Mouse (Mus musculus) forebrain, embryonic 11.5 days (tissue): ENCODE measurements around the gene Dag1. TPM values are rescaled to one million over a fixed set of nuclear protein-coding genes. Genes with fewer than 3 reads are reported as not detected.
A peak's percentile ranks its signal among the peaks of the same experiment; 100 is the strongest.
"Not testable (repeated sequence)": the region's sequence is repeated elsewhere in the genome, so short reads cannot be mapped to it uniquely, and the experiment has no call there.

Experiments used
- ATAC-seq: fragments of 200-750 bp; cut with Nextera tagmentation; replicated peaks from 2 replicates; pipeline ENCODE4 v1.8.0; 2017; ENCODE audit warnings: moderate TSS enrichment; ENCODE audit not compliant: low FRiP score
- DNase-seq: peaks from one replicate; pipeline ENCODE4 v3.0.0-alpha.2; 2017; ENCODE audit warnings: low spot score
- H3K27ac ChIP-seq: fragments of 300-500 bp; sonication (generic); 2 replicates; pipeline ENCODE4 v1.5.1; 2014; ENCODE audit warnings: low read depth, low read length
- H3K27me3 ChIP-seq: fragments of 300-500 bp; sonication (generic); 2 replicates; pipeline ENCODE4 v1.6.1; 2014; ENCODE audit warnings: mild to moderate bottlenecking, low read length, mixed read lengths; ENCODE audit not compliant: control insufficient read depth, insufficient read depth
- H3K36me3 ChIP-seq: fragments of 300-500 bp; sonication (generic); 2 replicates; pipeline ENCODE4 v1.6.1; 2014; ENCODE audit warnings: mild to moderate bottlenecking, low read length, moderate library complexity, mixed read lengths; ENCODE audit not compliant: control insufficient read depth, insufficient read depth
- H3K4me1 ChIP-seq: fragments of 300-500 bp; sonication (generic); replicated peaks from 2 replicates; pipeline ENCODE4 v1.6.1; 2014; ENCODE audit warnings: low read length, mixed read lengths; ENCODE audit not compliant: control insufficient read depth, insufficient read depth
- H3K4me2 ChIP-seq: fragments of 300-500 bp; sonication (generic); 2 replicates; pipeline ENCODE4 v1.6.1; 2014; ENCODE audit warnings: low read depth, mild to moderate bottlenecking, low read length, moderate library complexity, mixed read lengths; ENCODE audit not compliant: severe bottlenecking
- H3K4me3 ChIP-seq: fragments of 300-500 bp; sonication (generic); 2 replicates; pipeline ENCODE4 v1.5.1; 2014; ENCODE audit warnings: low read depth, low read length
- H3K9ac ChIP-seq: fragments of 300-500 bp; sonication (generic); 2 replicates; pipeline ENCODE4 v1.6.1; 2014; ENCODE audit warnings: low read length
- H3K9me3 ChIP-seq: fragments of 300-500 bp; sonication (generic); 2 replicates; pipeline ENCODE4 v1.6.1; 2016; ENCODE audit warnings: low read length, mixed read lengths; ENCODE audit not compliant: control insufficient read depth
- WGBS: fragments of 180-500 bp; shearing (Covaris S2); extraction: QIAGEN DNeasy Blood & Tissue Kit; methylation state at CpG from one replicate; pipeline ENCODE4 v1.1.7; 2014; 5-methylcytosine and 5-hydroxymethylcytosine counted together
- polyA plus RNA-seq: library from polyadenylated mRNA; unstranded; fragments of >200 nt; fragmentation: Nextera tagmentation; extraction: Ambion mirVana; gene quantifications from 2 replicates; pipeline ENCODE4 v1.2.1, GENCODE M21; 2014

Dag1 gene
- polyA plus RNA-seq, 1 experiment from 2014 or later: 77.1 TPM

DNA sequence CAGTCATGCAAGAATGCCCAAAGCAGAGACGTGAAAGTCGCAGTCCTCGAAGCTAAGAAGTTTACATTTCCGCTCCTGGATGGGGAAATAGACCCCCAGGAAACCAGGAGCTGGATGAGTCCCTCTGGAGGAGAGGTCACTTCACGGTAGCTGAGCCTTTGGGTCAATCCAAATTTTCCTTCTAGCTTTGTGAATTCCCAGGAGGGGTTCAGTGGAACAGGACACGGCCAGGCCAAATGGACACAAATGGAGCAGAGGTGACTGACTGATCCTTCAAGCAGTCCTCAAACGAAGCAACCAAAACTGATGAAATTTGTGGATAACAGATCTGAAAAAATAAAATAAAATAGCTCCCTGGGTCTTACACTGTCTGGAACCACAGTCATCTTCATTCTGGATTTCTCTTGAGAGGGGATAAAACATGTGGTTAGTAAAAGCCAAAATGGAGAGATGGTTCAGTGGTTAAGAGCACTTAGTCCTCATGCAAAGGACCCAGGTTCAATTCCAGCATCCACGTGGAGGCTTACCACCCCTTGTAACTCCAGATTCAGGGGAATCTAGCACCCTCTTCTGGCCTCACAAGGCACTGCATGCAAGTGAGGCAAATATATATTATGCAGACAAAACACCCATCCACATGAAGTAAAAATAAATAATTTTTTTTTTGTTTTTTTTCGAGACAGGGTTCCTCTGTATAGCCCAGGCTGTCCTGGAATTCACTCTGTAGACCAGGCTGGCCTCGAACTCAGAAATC, 15.1 kb upstream of the Dag1 start:
- peak; percentile 57 for DNase-seq
- Histone ChIP-seq H3K27me3 (no peaks in the 10 kb centered on the region), H3K36me3 (no peaks in the 10 kb centered on the region), H3K9ac (no peak overlapping the region), H3K9me3 (no peaks in the 10 kb centered on the region), H3K27ac (no peak overlapping the region), H3K4me1 (no peaks in the 10 kb centered on the region), H3K4me3 (no peak overlapping the region), H3K4me2 (no peak overlapping the region)
- ATAC-seq: no peak
- WGBS: 69% methylated on average over 10 of the region's 10 CpGs

DNA sequence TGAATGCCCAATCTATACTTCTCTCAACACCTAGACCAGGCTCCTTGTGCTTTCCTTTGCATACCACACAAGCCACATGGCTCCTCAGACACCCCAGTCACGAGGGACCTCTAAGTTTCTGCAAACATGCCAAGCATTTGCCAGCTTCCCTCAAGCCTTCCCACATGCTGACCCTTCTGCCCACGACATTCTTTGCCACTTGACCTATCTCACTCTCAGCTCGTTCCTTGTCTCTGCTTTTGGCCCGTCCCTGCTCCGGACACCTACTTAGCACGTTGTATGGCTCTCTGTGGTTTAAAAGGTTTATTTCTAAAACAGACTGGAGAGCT, 11.5 kb upstream of the Dag1 start:
- Histone ChIP-seq H3K4me3 (no peak overlapping the region), H3K4me2 (no peak overlapping the region), H3K27me3 (no peaks in the 10 kb centered on the region), H3K36me3 (no peaks in the 10 kb centered on the region), H3K4me1 (no peaks in the 10 kb centered on the region), H3K27ac (no peak overlapping the region), H3K9me3 (no peaks in the 10 kb centered on the region), H3K9ac (no peak overlapping the region)
- no peak for DNase-seq
- ATAC-seq: no peak
- WGBS: 68% methylated on average over 6 of the region's 6 CpGs

DNA sequence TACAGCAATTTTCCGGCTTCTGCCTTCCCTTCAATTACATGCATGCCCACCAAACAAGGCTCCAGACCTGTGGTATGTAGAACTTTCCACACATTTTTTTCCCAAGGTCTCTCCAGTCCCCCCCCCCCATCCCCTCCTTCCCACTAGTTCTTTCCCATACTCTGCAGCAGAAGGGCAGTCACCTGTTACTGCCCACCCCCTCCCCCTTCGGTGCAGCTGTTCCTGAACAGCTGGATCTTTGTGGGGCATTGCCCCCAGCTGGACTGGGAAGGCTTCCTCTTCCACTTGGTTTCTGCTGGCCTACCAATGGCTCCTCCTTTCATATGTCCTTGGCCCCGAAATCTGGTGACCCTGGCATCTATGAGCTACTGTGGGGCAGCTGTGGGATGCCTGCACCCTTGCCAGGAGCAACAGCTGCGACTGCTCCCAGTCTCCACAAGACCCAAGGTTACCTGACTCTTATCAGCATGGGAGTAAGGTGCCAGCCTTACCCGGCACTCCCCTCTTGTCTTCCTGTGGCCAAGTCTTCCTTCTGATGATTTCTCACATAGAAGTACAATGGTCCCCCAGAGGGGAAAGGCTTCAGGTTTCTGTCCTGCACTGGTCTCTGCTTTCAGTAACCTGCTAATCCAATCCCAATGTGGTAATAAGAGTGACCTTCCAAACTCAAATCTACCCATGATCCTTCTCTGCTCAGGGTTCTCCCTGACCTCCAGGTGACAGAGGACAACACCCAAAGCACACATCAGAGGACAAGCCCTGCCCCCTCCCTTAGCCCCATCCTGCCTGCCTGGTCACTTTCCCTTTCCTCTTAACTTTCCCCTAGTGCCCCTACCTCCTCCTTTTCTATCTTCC, 10.9 kb upstream of the Dag1 start:
- Histone ChIP-seq H3K9me3 (no peaks in the 10 kb centered on the region), H3K27me3 (no peaks in the 10 kb centered on the region), H3K36me3 (no peaks in the 10 kb centered on the region), H3K9ac (no peak overlapping the region), H3K4me2 (no peak overlapping the region), H3K4me3 (no peak overlapping the region), H3K27ac (no peak overlapping the region), H3K4me1 (no peaks in the 10 kb centered on the region)
- ATAC-seq (no peak), DNase-seq (no peak)
- WGBS: 73% methylated on average over 5 of the region's 5 CpGs

DNA sequence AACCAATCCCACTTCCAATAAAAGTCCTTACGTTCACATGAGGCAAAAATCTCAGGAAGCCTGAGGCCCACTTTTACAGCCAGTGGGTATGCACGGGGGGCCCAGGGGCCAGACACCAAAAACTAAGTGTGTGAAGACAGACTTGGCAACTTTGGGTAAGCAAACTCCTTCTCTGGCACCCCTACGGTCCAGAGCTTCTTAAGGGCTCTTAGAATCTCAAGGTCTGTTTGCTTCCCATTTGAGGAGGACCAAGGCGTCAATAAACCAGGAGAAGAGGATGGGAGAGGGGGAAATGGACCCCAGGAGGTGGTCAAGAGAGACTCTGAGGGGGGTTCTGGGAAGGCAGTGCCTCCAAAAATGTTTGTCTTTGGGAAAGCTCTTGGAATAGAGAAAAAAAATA, 9.7 kb upstream of the Dag1 start:
- ATAC-seq (no peak), DNase-seq (no peak)
- no peaks in the 10 kb centered on the region for H3K4me1 ChIP-seq
- no peaks in the 10 kb centered on the region for H3K27me3 ChIP-seq
- H3K27ac ChIP-seq: no peak overlapping the region
- no peaks in the 10 kb centered on the region for H3K9me3 ChIP-seq
- H3K9ac ChIP-seq: no peak overlapping the region
- no peak overlapping the region for H3K4me2 ChIP-seq
- no peak overlapping the region for H3K4me3 ChIP-seq
- 64% methylated on average over 4 of the region's 4 CpGs for WGBS
- H3K36me3 ChIP-seq: no peaks in the 10 kb centered on the region

DNA sequence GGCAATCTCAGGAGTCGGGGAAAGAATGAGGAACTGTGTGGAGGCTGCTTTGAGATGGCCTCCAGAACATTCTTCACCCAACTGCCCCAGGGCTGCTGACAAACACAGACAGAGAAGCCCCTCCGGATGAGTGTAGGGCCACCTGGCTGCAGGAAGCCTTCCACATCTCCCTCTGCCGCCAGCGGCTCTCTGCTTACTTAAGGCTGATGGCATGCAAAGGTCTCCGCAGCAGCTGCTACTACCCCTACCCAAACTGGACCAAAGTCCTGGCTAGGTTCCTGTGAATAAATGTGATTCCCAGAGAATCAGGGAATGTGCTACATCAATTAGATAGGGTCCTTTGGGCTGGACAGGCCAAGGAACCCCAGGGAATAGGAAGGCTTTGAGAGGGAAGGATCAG, 8.9 kb upstream of the Dag1 start:
- H3K27me3 ChIP-seq: no peaks in the 10 kb centered on the region
- no peaks in the 10 kb centered on the region for H3K4me1 ChIP-seq
- no peak for DNase-seq
- H3K4me3 ChIP-seq: no peak overlapping the region
- no peaks in the 10 kb centered on the region for H3K9me3 ChIP-seq
- ATAC-seq: no peak
- H3K36me3 ChIP-seq: no peaks in the 10 kb centered on the region
- H3K4me2 ChIP-seq: no peak overlapping the region
- no peak overlapping the region for H3K9ac ChIP-seq
- H3K27ac ChIP-seq: no peak overlapping the region
- WGBS: 74% methylated on average over 5 of the region's 5 CpGs

DNA sequence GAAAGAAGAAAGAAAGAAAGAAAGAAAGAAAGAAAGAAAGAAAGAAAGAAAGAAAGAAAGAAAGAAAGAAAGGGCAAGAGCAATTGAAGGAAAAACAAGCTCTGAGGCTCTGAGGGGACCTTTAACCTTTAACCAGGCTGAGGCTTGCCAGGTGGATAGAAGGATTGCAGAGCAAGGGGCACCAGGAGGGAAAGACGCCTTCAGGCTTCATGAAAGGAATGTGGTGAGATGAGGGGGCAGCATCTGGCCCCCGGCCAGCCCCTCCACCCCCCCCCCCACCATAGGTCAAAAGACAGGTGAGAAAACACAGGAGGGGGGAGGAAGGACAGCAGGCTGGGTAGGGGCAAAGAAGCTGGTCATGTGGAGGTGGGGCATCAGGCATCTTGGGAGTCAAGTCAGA, 8.2 kb upstream of the Dag1 start:
- H3K27me3 ChIP-seq: no peaks in the 10 kb centered on the region
- no peak overlapping the region for H3K4me3 ChIP-seq
- H3K27ac ChIP-seq: no peak overlapping the region
- ATAC-seq (no peak), DNase-seq (no peak)
- no peak overlapping the region for H3K4me2 ChIP-seq
- no peaks in the 10 kb centered on the region for H3K9me3 ChIP-seq
- H3K9ac ChIP-seq: no peak overlapping the region
- no peaks in the 10 kb centered on the region for H3K36me3 ChIP-seq
- H3K4me1 ChIP-seq: no peaks in the 10 kb centered on the region
- 45% methylated on average over 2 of the region's 2 CpGs for WGBS

DNA sequence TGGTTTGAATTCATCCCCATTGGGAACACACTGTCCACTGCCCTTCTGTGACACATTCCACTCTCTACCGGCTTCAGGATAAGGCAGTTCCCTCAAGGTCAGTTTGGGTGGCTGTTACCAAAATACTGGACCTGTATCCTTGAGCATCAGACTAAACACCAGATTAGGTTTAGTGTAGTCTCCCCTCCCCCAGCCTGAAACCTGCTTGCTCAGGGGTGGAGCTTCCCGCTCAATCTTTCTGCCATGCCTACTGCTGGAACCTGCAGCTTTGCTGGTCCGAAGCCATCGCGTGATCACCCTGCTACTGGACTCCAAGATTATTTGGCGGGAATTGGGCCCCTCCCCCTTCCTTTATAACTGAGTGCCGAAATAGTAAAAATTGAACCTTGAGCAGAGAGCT, 4.9 kb upstream of the Dag1 start:
- H3K36me3 ChIP-seq, H3K27me3 ChIP-seq, H3K27ac ChIP-seq, H3K4me1 ChIP-seq, H3K4me2 ChIP-seq, H3K4me3 ChIP-seq, H3K9ac ChIP-seq, ATAC-seq, DNase-seq, H3K9me3 ChIP-seq: not testable (repeated sequence)
- WGBS: 94% methylated on average over 6 of the region's 7 CpGs

DNA sequence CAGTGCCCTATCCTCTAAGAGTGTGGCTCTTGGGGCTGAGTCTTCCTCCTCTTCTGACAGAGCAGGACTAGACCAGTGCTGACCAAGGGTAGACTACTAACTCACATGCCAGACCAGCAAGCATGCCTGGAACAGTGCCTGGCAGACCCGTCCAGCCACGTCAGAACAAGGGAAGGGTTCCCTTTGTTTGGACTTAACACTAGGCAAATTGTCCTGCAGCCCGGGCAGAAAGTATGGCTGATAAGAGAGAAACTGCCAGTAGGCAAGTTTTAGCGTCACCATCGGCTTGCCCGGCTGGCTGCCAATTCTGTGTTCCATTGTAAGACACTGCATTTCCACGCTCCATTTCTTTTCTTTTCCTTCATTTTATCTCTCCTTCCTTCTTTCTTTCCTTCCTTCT, 3.9 kb upstream of the Dag1 start:
- H3K9me3 ChIP-seq: no peaks in the 10 kb centered on the region
- no peak overlapping the region for H3K4me2 ChIP-seq
- no peak for DNase-seq
- H3K9ac ChIP-seq: no peak overlapping the region
- H3K36me3 ChIP-seq: no peaks in the 10 kb centered on the region
- 90% methylated on average over 7 of the region's 7 CpGs for WGBS
- H3K27ac ChIP-seq: no peak overlapping the region
- no peak for ATAC-seq
- peaks cover 7% of the 10 kb centered on the region; the same call in 1 of the 2 replicates for H3K4me1 ChIP-seq
- H3K4me3 ChIP-seq: no peak overlapping the region
- no peaks in the 10 kb centered on the region for H3K27me3 ChIP-seq
